Mouse (Mus musculus): ENCODE results near the gene Col4a3bp. TPM values are rescaled to one million over a fixed set of nuclear protein-coding genes. Genes with fewer than 3 reads are reported as not detected.

Col4a3bp gene
- polyA plus RNA-seq, 1 experiment = 24.2 TPM

DNA sequence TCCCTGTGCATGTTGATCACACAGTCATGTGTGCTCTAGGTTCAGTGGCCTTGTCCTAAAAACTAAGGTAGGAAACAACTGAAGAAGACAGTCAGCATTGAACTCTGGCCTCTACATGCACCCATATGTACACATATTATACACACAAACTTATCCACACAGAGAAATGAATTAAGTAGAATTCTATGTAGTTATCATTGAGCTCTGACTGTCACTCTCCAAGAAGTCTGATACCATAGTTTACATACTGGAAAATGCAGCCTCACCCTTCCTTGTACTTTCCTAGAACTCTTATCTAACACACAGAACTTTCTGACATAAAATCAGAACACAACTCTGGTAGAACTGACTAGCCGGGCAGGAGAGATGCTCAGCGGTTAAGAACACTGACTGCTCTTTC, 61.8 kb downstream of the Col4a3bp start:
- H3K4me3 ChIP-seq (ENCODE audit: control insufficient read depth, insufficient read depth, low read length) = no peak overlapping the region
- no peaks in the 10 kb centered on the region for H3K4me1 ChIP-seq (replicated peaks; ENCODE audit: control insufficient read depth, insufficient read depth, low read length)
- 98% methylated on average over 2 of the region's 2 CpGs for WGBS
- no peak overlapping the region for H3K27ac ChIP-seq (ENCODE audit: control insufficient read depth, insufficient read depth, low read length)
- no peaks in the 10 kb centered on the region for H3K27me3 ChIP-seq (ENCODE audit: control insufficient read depth, insufficient read depth, low read length)
- H3K36me3 ChIP-seq (ENCODE audit: control insufficient read depth, insufficient read depth, low read length) = peaks cover 11% of the 10 kb centered on the region
- no peak for TF ChIP-seq POLR2A (IDR thresholded peaks at IDR 0.05; ENCODE audit: control insufficient read depth, extremely low read depth, insufficient read depth, low read length, poor library complexity)
- TF ChIP-seq CTCF (IDR thresholded peaks at IDR 0.05; ENCODE audit: borderline replicate concordance, control insufficient read depth, extremely low read depth, insufficient read depth, low read length, poor library complexity) = no peak
- DNase-seq = no peak

DNA sequence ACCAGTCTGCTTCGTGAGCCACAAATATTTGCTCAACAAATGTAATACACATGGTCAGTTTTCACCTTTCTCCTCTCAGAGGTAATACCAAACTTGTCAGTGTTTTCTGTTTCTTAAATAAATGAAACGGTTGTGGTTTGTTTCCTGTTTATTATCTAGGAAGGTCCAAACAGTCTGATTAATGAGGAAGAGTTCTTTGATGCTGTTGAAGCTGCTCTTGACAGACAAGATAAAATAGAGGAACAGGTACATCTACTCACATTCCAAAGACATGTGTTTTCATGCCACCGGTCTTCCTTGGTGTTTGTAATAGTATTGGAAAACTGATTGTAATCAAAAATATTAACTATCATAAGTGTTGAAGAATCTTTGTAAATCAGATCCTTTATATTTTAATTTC, 72.2 kb downstream of the Col4a3bp start:
- TF ChIP-seq CTCF (IDR thresholded peaks at IDR 0.05; ENCODE audit: borderline replicate concordance, control insufficient read depth, extremely low read depth, insufficient read depth, low read length, poor library complexity) = no peak
- no peak for TF ChIP-seq POLR2A (IDR thresholded peaks at IDR 0.05; ENCODE audit: control insufficient read depth, extremely low read depth, insufficient read depth, low read length, poor library complexity)
- WGBS = 96% methylated on average over 3 of the region's 3 CpGs
- H3K36me3 ChIP-seq (ENCODE audit: control insufficient read depth, insufficient read depth, low read length) = peaks cover 24% of the 10 kb centered on the region
- no peak overlapping the region for H3K27ac ChIP-seq (ENCODE audit: control insufficient read depth, insufficient read depth, low read length)
- DNase-seq = no peak
- H3K27me3 ChIP-seq (ENCODE audit: control insufficient read depth, insufficient read depth, low read length) = no peaks in the 10 kb centered on the region
- no peak overlapping the region for H3K4me3 ChIP-seq (ENCODE audit: control insufficient read depth, insufficient read depth, low read length)
- H3K4me1 ChIP-seq (replicated peaks; ENCODE audit: control insufficient read depth, insufficient read depth, low read length) = no peaks in the 10 kb centered on the region

DNA sequence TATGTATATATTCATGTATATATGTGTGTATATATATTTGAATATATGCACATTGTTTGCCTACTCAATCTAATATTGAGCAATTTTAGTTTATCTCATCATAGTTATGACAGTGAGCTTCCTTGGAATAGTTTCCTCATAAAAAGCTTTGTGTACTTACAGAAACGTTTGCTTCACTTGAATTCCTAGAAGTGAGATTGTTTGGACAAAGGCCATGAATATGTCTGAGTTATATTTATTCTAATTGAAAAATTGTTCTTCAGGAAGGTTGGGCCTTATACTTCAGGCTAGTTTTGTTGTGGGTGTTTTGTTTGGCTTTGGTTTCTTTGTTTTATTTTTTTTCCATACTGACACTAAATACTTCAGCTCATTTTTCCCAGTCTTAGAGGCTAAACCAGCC, 78.5 kb downstream of the Col4a3bp start:
- peaks cover 12% of the 10 kb centered on the region for H3K36me3 ChIP-seq (ENCODE audit: control insufficient read depth, insufficient read depth, low read length)
- TF ChIP-seq CTCF (IDR thresholded peaks at IDR 0.05; ENCODE audit: borderline replicate concordance, control insufficient read depth, extremely low read depth, insufficient read depth, low read length, poor library complexity) (no peak), POLR2A (IDR thresholded peaks at IDR 0.05; ENCODE audit: control insufficient read depth, extremely low read depth, insufficient read depth, low read length, poor library complexity) (no peak)
- no peak for DNase-seq
- WGBS = 88% methylated on average over 1 of the region's 1 CpGs
- H3K4me1 ChIP-seq (replicated peaks; ENCODE audit: control insufficient read depth, insufficient read depth, low read length) = no peaks in the 10 kb centered on the region
- no peak overlapping the region for H3K27ac ChIP-seq (ENCODE audit: control insufficient read depth, insufficient read depth, low read length)
- no peak overlapping the region for H3K4me3 ChIP-seq (ENCODE audit: control insufficient read depth, insufficient read depth, low read length)
- no peaks in the 10 kb centered on the region for H3K27me3 ChIP-seq (ENCODE audit: control insufficient read depth, insufficient read depth, low read length)

DNA sequence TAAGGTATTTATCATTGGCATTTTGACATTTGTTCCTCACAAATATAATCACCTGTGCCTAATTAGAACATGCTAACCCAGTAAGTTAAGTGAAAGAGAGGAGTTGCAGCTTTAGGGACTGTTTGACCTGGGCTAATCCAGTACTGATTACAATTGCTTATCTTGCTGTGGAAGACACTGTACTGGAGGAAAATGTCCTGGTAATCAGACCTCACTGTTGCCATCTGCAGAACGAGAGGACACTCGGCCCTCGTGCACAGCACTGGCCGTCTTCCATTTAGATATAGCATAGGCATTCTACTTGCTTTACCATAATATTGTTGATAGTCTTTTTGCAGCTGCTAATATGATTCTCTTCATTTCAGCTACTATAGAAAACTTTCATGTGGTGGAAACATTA, 88.0 kb downstream of the Col4a3bp start:
- WGBS = 96% methylated on average over 4 of the region's 4 CpGs
- no peak overlapping the region for H3K4me3 ChIP-seq (ENCODE audit: control insufficient read depth, insufficient read depth, low read length)
- H3K36me3 ChIP-seq (ENCODE audit: control insufficient read depth, insufficient read depth, low read length) = peaks cover 20% of the 10 kb centered on the region
- DNase-seq = no peak
- H3K27ac ChIP-seq (ENCODE audit: control insufficient read depth, insufficient read depth, low read length) = no peak overlapping the region
- TF ChIP-seq POLR2A (IDR thresholded peaks at IDR 0.05; ENCODE audit: control insufficient read depth, extremely low read depth, insufficient read depth, low read length, poor library complexity) (no peak), CTCF (IDR thresholded peaks at IDR 0.05; ENCODE audit: borderline replicate concordance, control insufficient read depth, extremely low read depth, insufficient read depth, low read length, poor library complexity) (no peak)
- no peaks in the 10 kb centered on the region for H3K27me3 ChIP-seq (ENCODE audit: control insufficient read depth, insufficient read depth, low read length)
- H3K4me1 ChIP-seq (replicated peaks; ENCODE audit: control insufficient read depth, insufficient read depth, low read length) = no peaks in the 10 kb centered on the region

DNA sequence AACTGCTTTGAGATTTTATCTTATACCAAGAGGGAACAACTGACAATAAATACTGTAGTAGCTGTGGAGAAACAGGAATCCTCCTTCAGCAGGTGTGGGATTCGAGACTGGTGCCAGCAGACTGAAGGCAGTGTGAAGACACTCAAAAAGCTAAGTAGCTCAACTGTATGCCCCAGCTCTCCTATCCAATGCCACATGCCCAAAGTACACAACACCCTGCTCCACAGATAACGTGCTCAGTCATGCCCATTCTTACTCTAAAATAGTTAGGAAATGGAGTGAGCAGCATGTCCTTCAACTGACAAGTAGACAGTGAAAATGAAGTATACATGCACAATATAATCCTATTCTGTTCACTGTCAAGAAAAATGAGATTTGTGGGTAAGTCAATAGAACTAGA, 101.8 kb downstream of the Col4a3bp start:
- H3K27me3 ChIP-seq (ENCODE audit: control insufficient read depth, insufficient read depth, low read length) = no peaks in the 10 kb centered on the region; the same call in 1 of the 2 replicates
- H3K4me3 ChIP-seq (ENCODE audit: control insufficient read depth, insufficient read depth, low read length) = no peak overlapping the region
- TF ChIP-seq CTCF (IDR thresholded peaks at IDR 0.05; ENCODE audit: borderline replicate concordance, control insufficient read depth, extremely low read depth, insufficient read depth, low read length, poor library complexity) = no peak
- no peak for TF ChIP-seq POLR2A (IDR thresholded peaks at IDR 0.05; ENCODE audit: control insufficient read depth, extremely low read depth, insufficient read depth, low read length, poor library complexity)
- no peak overlapping the region for H3K27ac ChIP-seq (ENCODE audit: control insufficient read depth, insufficient read depth, low read length)
- DNase-seq = no peak
- no peaks in the 10 kb centered on the region for H3K4me1 ChIP-seq (replicated peaks; ENCODE audit: control insufficient read depth, insufficient read depth, low read length)
- peaks cover 8% of the 10 kb centered on the region; the same call in 1 of the 2 replicates for H3K36me3 ChIP-seq (ENCODE audit: control insufficient read depth, insufficient read depth, low read length)
- 93% methylated on average over 2 of the region's 2 CpGs for WGBS

DNA sequence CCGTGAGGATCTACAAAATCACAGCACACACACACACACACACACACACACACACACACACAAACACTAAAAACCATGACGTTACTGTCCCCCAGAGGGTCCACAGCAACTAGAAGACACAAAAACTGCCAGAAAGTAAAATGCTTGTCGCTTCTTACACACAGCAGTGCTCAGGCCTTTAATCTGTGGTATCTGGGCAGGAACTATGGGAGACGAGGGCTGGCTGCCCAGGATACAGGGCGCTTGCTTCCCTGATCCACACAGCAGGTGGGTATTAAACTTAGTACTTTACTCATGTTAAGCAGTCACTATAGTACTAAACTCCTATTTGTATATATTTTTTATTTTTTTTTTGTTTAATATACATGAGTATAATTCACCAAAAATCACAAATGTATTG, 103.4 kb downstream of the Col4a3bp start:
- DNase-seq = no peak
- Histone ChIP-seq H3K4me1 (replicated peaks; ENCODE audit: control insufficient read depth, insufficient read depth, low read length) (no peaks in the 10 kb centered on the region), H3K27ac (ENCODE audit: control insufficient read depth, insufficient read depth, low read length) (no peak overlapping the region), H3K36me3 (ENCODE audit: control insufficient read depth, insufficient read depth, low read length) (peaks cover 23% of the 10 kb centered on the region), H3K4me3 (ENCODE audit: control insufficient read depth, insufficient read depth, low read length) (no peak overlapping the region), H3K27me3 (ENCODE audit: control insufficient read depth, insufficient read depth, low read length) (no peaks in the 10 kb centered on the region; the same call in 1 of the 2 replicates)
- TF ChIP-seq CTCF (IDR thresholded peaks at IDR 0.05; ENCODE audit: borderline replicate concordance, control insufficient read depth, extremely low read depth, insufficient read depth, low read length, poor library complexity) = no peak
- TF ChIP-seq POLR2A (IDR thresholded peaks at IDR 0.05; ENCODE audit: control insufficient read depth, extremely low read depth, insufficient read depth, low read length, poor library complexity) = no peak
- WGBS = 91% methylated on average over 5 of the region's 5 CpGs

DNA sequence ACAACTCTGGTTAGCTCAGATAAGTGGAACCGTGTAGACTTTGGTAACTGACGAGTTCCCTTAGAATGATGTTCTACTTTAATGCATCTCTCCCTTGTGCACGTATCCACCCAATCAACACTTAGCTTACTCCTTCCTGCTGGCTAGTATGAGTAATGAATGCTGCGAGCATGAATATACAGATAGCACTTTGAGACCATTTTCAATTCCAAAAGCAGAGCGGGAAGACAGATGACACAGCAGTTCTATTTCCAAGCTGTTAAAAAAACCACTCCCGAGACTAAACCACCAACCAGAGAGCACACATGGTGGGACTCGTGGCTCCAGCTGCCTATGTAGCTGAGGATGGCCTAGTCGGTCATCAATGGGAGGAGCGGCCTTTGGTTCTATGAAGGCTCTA, 110.6 kb downstream of the Col4a3bp start:
- no peaks in the 10 kb centered on the region for H3K4me1 ChIP-seq (replicated peaks; ENCODE audit: control insufficient read depth, insufficient read depth, low read length)
- no peak for DNase-seq
- TF ChIP-seq POLR2A (IDR thresholded peaks at IDR 0.05; ENCODE audit: control insufficient read depth, extremely low read depth, insufficient read depth, low read length, poor library complexity) = no peak
- no peak for TF ChIP-seq CTCF (IDR thresholded peaks at IDR 0.05; ENCODE audit: borderline replicate concordance, control insufficient read depth, extremely low read depth, insufficient read depth, low read length, poor library complexity)
- WGBS = 91% methylated on average over 9 of the region's 9 CpGs
- no peak overlapping the region for H3K4me3 ChIP-seq (ENCODE audit: control insufficient read depth, insufficient read depth, low read length)
- no peak overlapping the region for H3K27ac ChIP-seq (ENCODE audit: control insufficient read depth, insufficient read depth, low read length)
- peaks cover 91% of the 10 kb centered on the region for H3K36me3 ChIP-seq (ENCODE audit: control insufficient read depth, insufficient read depth, low read length)
- no peaks in the 10 kb centered on the region for H3K27me3 ChIP-seq (ENCODE audit: control insufficient read depth, insufficient read depth, low read length)
